Mouse (Mus musculus) hindbrain, embryonic 14.5 days (tissue): ENCODE measurements around the gene Lrriq4. TPM values are rescaled to one million over a fixed set of nuclear protein-coding genes. Genes with fewer than 3 reads are reported as not detected.
"Not testable (repeated sequence)": the region's sequence is repeated elsewhere in the genome, so short reads cannot be mapped to it uniquely, and the experiment has no call there.

Experiments
- ATAC-seq: fragments of 200-750 bp; cut with Nextera tagmentation; 2 replicates; pipeline ENCODE4 v1.8.0; 2017; ENCODE audit warnings: moderate number of reproducible peaks, mild to moderate bottlenecking, moderate TSS enrichment, moderate library complexity; ENCODE audit not compliant: low FRiP score
- DNase-seq: peaks from one replicate; pipeline ENCODE4 v3.0.0-alpha.2; 2015; ENCODE audit warnings: low spot score
- H3K27ac ChIP-seq: fragments of 300-500 bp; sonication (generic); 2 replicates; pipeline ENCODE4 v1.5.1; 2014; ENCODE audit warnings: mild to moderate bottlenecking, moderate library complexity
- H3K27me3 ChIP-seq: fragments of 300-500 bp; sonication (generic); 2 replicates; pipeline ENCODE4 v1.6.1; 2014; ENCODE audit warnings: mild to moderate bottlenecking, low read length, mixed read lengths; ENCODE audit not compliant: control insufficient read depth, insufficient read depth
- H3K36me3 ChIP-seq: fragments of 300-500 bp; sonication (generic); replicated peaks from 2 replicates; pipeline ENCODE4 v1.6.1; 2014; ENCODE audit not compliant: control insufficient read depth, insufficient read depth
- H3K4me1 ChIP-seq: fragments of 300-500 bp; sonication (generic); replicated peaks from 2 replicates; pipeline ENCODE4 v1.6.1; 2014; ENCODE audit warnings: antibody characterized with exemption, low read length, mixed read lengths; ENCODE audit not compliant: control insufficient read depth, insufficient read depth
- H3K4me2 ChIP-seq: fragments of 300-500 bp; sonication (generic); replicated peaks from 2 replicates; pipeline ENCODE4 v1.6.1; 2014; ENCODE audit warnings: mild to moderate bottlenecking, moderate library complexity
- H3K4me3 ChIP-seq: fragments of 300-500 bp; sonication (generic); replicated peaks from 2 replicates; pipeline ENCODE4 v1.5.1; 2014; ENCODE audit warnings: mild to moderate bottlenecking, low read length
- H3K9ac ChIP-seq: fragments of 300-500 bp; sonication (generic); 2 replicates; pipeline ENCODE4 v1.6.1; 2014
- H3K9me3 ChIP-seq: fragments of 300-500 bp; sonication (generic); 2 replicates; pipeline ENCODE4 v1.6.1; 2016; ENCODE audit warnings: low read length; ENCODE audit not compliant: control insufficient read depth
- WGBS: fragments of 180-500 bp; shearing (Covaris S2); extraction: QIAGEN DNeasy Blood & Tissue Kit; methylation state at CpG from one replicate; pipeline ENCODE4 v1.1.7; 2014; 5-methylcytosine and 5-hydroxymethylcytosine counted together
- polyA plus RNA-seq: library from polyadenylated mRNA; unstranded; fragments of >200 nt; fragmentation: Nextera tagmentation; extraction: Ambion mirVana; gene quantifications from 2 replicates; pipeline ENCODE4 v1.2.1, GENCODE M21; 2014

Lrriq4 gene
- polyA plus RNA-seq, 1 experiment from 2014 or later = not detected

DNA sequence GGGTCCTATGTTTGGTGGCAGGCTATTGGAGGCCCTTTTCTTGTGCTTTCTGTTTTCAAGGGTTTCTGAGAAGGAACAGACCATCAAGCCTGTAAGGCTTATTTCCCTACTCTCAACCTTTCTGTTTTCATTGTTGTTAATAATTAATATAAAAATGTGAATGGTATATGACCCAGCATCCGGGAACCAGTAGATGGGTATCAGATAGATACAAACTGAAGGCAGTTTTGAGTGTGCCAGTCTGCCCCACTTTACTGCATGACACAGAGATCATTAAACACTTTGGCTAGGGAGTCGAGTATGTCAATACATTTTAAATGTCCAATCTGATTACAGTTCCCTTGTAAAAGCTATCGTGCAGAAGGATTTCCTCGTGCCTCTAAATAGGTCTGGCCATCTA lies 53.6 kb downstream of the Lrriq4 start:
- H3K4me2 ChIP-seq = no peak overlapping the region
- H3K4me1 ChIP-seq = no peaks in the 10 kb centered on the region
- H3K9me3 ChIP-seq = no peaks in the 10 kb centered on the region
- no peak overlapping the region for H3K4me3 ChIP-seq
- H3K27ac ChIP-seq = no peak overlapping the region
- 60% methylated on average over 4 of the region's 4 CpGs for WGBS
- no peaks in the 10 kb centered on the region for H3K27me3 ChIP-seq
- H3K9ac ChIP-seq = no peak overlapping the region
- H3K36me3 ChIP-seq = no peaks in the 10 kb centered on the region
- DNase-seq (no peak), ATAC-seq (no peak)

DNA sequence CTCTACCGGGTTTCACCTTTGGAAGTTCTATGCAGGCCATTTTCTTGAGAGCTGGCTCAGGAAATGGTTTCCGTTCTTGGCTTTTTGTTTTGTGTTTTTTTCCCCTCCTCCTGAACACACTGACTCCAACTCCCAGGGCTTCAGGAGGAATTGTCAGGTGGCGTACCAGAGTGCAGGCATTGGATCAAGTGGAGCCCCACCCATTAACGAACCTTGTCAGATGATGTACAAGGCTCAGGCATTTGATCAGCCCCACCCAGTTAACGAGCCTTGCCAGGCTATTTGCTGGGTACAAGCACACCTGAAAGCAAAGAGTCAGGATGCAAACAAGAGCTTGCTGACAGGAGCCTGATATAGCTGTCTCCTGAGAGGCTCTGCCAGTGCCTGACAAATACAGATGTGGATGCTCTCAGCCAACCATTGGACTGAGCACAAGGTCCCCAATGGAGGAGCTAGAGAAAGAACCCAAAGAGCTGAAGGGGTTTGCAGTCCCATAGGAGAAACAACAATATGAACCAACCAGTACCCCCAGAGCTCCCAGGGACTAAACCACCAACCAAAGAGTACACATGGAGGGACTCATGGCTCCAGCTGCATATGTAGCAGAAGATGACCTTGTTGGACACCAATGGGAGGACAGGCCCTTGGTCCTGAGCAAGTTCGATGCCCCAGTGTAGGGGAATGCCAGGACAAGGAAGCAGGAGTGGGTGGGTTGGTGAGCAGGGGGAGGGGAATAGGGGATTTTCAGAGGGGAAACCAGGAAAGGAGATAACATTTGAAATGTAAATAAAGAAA lies 55.6 kb downstream of the Lrriq4 start, which contains the start of gene Lrrc31:
TSS of gene Lrrc31 (minus strand) at position 133 of the 795 bp plus-strand sequence.
- ATAC-seq, H3K4me2 ChIP-seq: not testable (repeated sequence)
- WGBS = 90% methylated on average over 6 of the region's 6 CpGs

DNA sequence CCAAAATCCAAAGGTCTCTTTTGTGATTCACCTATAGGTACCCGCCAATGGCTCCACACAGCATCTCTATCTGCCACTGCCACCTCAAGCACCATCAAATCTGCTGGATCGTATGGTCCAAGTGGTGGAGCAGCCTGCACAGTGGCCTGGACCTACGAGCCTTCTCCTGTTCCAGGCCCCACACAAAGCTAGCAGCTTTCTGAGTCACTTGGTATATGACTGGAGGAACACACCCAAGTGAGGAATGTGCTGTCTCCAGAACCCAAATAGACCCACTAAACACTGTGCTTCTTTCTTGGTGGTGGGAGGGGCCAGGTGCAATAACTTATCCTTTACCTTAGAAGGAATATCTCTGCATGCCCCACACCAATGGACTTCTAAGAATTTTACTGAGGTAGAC lies 61.7 kb downstream of the Lrriq4 start:
- H3K9ac ChIP-seq = no peak overlapping the region
- no peak for ATAC-seq
- no peaks in the 10 kb centered on the region for H3K4me1 ChIP-seq
- WGBS = 92% methylated on average over 3 of the region's 3 CpGs
- H3K27me3 ChIP-seq = no peaks in the 10 kb centered on the region
- H3K4me3 ChIP-seq = no peak overlapping the region
- no peak overlapping the region for H3K27ac ChIP-seq
- DNase-seq = no peak
- H3K9me3 ChIP-seq = no peaks in the 10 kb centered on the region
- H3K4me2 ChIP-seq = no peak overlapping the region
- H3K36me3 ChIP-seq = no peaks in the 10 kb centered on the region

More for the DNA sequence above, 55.6 kb downstream of the Lrriq4 start, which contains the start of gene Lrrc31:
- H3K36me3 ChIP-seq, H3K9ac ChIP-seq, H3K4me1 ChIP-seq, H3K27me3 ChIP-seq, H3K27ac ChIP-seq, H3K9me3 ChIP-seq, H3K4me3 ChIP-seq, DNase-seq: not testable (repeated sequence)

DNA sequence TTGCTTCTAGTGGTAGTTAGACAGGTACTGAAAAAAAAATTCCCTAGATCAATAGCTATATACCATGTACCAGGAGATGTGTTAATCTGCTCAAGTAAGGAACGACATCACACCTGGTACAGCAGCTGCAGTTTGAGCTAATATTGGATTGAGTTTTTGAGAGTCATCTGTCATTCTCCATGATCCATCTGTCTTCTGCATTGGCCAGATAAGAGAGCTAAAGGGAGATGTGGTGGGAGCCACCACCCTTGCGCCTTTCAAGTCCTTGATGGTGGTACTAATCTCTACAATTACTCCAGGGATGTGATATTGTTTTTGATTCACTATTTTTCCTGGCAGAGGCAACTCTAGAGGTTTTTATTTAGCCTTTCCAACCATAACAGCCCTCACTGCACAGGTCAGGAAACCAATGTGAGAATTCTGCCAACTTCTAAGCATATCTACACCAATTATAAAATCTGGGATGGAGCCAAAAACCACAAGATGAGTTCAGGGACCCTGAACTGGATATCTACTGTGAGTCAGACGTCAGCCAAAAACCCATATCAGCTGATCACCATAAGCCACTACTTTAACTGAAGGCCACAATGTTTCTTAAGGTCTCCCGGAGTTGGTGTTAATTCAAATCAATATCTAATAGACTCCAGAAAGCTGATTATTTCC lies 62.4 kb downstream of the Lrriq4 start:
- DNase-seq (no peak), ATAC-seq (no peak)
- H3K36me3 ChIP-seq = no peaks in the 10 kb centered on the region
- H3K4me3 ChIP-seq = no peak overlapping the region
- no peaks in the 10 kb centered on the region for H3K4me1 ChIP-seq
- no peak overlapping the region for H3K9ac ChIP-seq
- H3K4me2 ChIP-seq = no peak overlapping the region
- 84% methylated on average over 4 of the region's 4 CpGs for WGBS
- H3K9me3 ChIP-seq = no peaks in the 10 kb centered on the region
- H3K27me3 ChIP-seq = no peaks in the 10 kb centered on the region
- H3K27ac ChIP-seq = no peak overlapping the region

DNA sequence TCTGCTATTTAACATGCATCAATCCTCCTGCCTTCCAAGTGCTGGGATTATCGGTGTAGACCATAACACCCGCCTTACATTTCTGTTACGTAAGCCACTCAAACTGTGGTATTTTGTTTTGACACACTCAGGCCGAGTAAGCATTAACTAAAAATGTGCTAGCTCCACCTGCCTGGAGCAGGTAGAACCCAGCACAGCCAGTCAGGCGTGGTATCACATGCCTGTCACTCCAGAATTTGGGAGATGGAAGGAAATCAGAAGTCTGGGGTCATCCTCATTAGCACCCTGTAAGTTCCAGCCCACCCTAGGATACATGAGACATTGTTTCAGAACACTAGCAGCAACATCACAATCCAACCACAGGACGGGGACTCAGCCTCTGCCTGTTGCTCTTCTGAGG lies 65.9 kb downstream of the Lrriq4 start:
- no peak for ATAC-seq

DNA sequence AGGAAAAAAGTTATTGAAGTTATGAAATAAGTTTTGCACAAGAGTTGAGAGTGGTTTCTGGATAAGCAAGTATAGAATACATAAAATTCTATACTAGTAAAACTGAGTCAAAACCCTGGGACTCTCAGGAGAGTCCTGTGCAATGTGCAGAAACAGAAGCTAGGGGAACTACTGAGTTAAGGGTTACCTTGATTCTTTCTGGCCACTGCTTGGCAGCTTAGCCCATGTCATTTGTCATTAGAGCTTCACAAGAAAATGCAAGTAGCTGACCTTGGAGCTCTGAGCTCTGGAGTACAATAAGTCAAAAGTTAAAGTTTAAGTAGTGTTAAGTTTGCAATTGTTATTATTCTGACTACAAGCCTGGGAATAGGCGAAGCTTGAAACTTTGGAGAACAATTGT lies 69.0 kb downstream of the Lrriq4 start:
- H3K9ac ChIP-seq = no peak overlapping the region
- DNase-seq (no peak), ATAC-seq (no peak)
- H3K36me3 ChIP-seq = no peaks in the 10 kb centered on the region
- H3K27me3 ChIP-seq = no peaks in the 10 kb centered on the region
- no peaks in the 10 kb centered on the region for H3K9me3 ChIP-seq
- no peak overlapping the region for H3K4me2 ChIP-seq
- no peaks in the 10 kb centered on the region for H3K4me1 ChIP-seq
- no peak overlapping the region for H3K4me3 ChIP-seq
- 88% methylated on average over 1 of the region's 1 CpGs for WGBS
- no peak overlapping the region for H3K27ac ChIP-seq

More for the DNA sequence above, 65.9 kb downstream of the Lrriq4 start:
- H3K9me3 ChIP-seq = no peaks in the 10 kb centered on the region
- no peak for DNase-seq
- no peak overlapping the region for H3K4me3 ChIP-seq
- H3K36me3 ChIP-seq = no peaks in the 10 kb centered on the region
- H3K27ac ChIP-seq = no peak overlapping the region
- H3K9ac ChIP-seq = no peak overlapping the region
- no peaks in the 10 kb centered on the region for H3K4me1 ChIP-seq
- H3K4me2 ChIP-seq = no peak overlapping the region
- 87% methylated on average over 6 of the region's 6 CpGs for WGBS
- H3K27me3 ChIP-seq = no peaks in the 10 kb centered on the region

DNA sequence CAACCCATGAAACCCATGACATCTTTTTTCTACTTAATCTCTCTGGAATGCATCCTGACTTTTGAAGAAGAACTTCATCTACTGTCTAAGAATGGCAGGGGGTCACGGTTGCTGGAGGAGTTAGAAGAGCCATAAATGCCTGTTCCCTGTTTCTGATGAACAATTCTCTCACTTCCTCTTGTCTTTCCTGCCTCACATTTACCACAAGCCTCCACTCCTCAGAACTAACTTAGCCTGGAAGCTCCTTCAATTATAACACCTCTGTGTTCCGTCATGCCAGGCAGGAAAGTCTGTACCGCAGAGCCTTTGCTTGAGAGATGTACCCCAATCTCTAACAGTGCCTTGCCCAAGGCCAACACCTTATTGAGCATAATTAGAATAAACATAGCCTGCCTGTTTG lies 74.3 kb downstream of the Lrriq4 start:
- H3K27me3 ChIP-seq = no peaks in the 10 kb centered on the region
- no peak overlapping the region for H3K9ac ChIP-seq
- 94% methylated on average over 3 of the region's 3 CpGs for WGBS
- H3K27ac ChIP-seq = no peak overlapping the region
- no peaks in the 10 kb centered on the region for H3K36me3 ChIP-seq
- no peak for DNase-seq
- no peak overlapping the region for H3K4me2 ChIP-seq
- ATAC-seq = no peak
- no peaks in the 10 kb centered on the region for H3K4me1 ChIP-seq
- no peaks in the 10 kb centered on the region for H3K9me3 ChIP-seq
- H3K4me3 ChIP-seq = no peak overlapping the region

Other genes starting within 250 kb of the Lrriq4 start
- 12.6 and 13.7 TPM in 2 replicates for gene Mecom, start 96.5 kb upstream of the Lrriq4 start, polyA plus RNA-seq
- gene Actrt3, start 44.6 kb upstream of the Lrriq4 start, polyA plus RNA-seq = 0.65 and 0.74 TPM in 2 replicates
- 33.5 and 33.7 TPM in 2 replicates for gene Mynn, start 42.4 kb upstream of the Lrriq4 start, polyA plus RNA-seq
- 1.7 and 2.9 TPM in 2 replicates for gene Lrrc34, start 3.4 kb downstream of the Lrriq4 start, polyA plus RNA-seq
- gene Lrrc31, start 55.3 kb downstream of the Lrriq4 start, polyA plus RNA-seq = not detected in 2 replicates
- gene Samd7, start 101.8 kb downstream of the Lrriq4 start, polyA plus RNA-seq = not detected in 2 replicates
- gene Sec62, start 148.4 kb downstream of the Lrriq4 start, polyA plus RNA-seq = 90.4 and 95.6 TPM in 2 replicates
- 2.3 and 2.6 TPM in 2 replicates for gene Gpr160, start 211.4 kb downstream of the Lrriq4 start, polyA plus RNA-seq